Mouse (Mus musculus) T-cell, adult 2 months (primary cell): ENCODE data around the gene Cdk11b.
A peak's percentile ranks its signal among the peaks of the same experiment; 100 is the strongest.

Experiments used
- DNase-seq: peaks from one replicate; pipeline ENCODE4 v3.0.0; 2022; ENCODE audit warnings: low spot score

The Cdk11b gene

DNA sequence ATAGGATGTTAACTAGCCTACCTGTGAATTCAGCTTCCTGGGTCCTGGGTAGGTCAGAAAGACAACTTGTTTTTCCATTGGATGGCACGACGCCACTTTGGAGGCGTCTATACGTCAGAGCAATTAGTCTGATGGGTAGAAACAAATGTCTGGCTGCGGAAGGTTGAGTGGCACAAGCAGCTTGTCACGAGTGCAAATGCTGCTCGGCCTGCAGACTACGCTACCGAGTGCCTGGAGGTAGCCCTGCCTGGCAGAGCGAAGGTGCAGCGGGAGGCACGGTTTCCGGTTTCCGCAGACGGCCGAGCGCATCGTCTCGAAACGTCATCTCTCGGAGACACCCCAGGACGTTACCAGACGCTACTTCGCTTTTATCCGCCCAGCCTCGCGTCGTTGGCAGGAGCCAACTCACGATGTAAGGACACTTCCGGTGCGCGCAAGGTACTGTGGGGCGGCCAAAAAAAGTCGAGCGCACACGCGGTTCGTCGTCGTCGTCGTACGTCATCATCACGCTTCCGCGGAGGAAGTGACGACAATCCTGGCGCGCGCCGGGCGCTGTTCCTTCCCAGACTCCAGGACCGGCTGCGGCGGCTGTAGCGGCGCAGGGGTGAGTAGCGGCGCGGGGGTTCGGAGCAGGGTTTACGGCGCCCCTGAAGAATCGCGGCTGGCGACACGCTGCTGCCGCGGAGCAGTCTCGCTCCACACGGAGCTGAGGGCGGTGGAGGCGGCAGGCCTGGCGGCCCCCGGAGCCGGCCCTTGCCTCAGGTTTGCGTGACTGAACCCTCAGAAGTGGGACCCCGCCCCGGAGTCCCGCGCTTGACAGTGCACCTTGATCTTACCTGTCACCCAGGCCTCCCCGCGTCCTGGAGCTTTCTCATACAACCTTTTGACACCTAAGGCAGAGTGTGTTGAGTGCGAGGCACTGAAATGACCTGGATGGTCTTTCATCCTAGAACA, at the start of gene Cdk11b:
Cdk11b (plus strand) TSS at position 517 of the 954 bp plus-strand sequence.
- DNase-seq = peak; percentile 98

GRCm38 (mm10) chr4:155574931-155575330, 49.7 kb upstream of the Cdk11b start:
- no peak for DNase-seq

GRCm38 (mm10) chr4:155575521-155575920, 49.1 kb upstream of the Cdk11b start:
- no peak for DNase-seq

- DNase-seq = no peak
These were observed 47.5 kb upstream of the Cdk11b start for GRCm38 (mm10) chr4:155577132-155577531.

- DNase-seq = no peak
These were observed 46.9 kb upstream of the Cdk11b start for GRCm38 (mm10) chr4:155577741-155578140.

DNA sequence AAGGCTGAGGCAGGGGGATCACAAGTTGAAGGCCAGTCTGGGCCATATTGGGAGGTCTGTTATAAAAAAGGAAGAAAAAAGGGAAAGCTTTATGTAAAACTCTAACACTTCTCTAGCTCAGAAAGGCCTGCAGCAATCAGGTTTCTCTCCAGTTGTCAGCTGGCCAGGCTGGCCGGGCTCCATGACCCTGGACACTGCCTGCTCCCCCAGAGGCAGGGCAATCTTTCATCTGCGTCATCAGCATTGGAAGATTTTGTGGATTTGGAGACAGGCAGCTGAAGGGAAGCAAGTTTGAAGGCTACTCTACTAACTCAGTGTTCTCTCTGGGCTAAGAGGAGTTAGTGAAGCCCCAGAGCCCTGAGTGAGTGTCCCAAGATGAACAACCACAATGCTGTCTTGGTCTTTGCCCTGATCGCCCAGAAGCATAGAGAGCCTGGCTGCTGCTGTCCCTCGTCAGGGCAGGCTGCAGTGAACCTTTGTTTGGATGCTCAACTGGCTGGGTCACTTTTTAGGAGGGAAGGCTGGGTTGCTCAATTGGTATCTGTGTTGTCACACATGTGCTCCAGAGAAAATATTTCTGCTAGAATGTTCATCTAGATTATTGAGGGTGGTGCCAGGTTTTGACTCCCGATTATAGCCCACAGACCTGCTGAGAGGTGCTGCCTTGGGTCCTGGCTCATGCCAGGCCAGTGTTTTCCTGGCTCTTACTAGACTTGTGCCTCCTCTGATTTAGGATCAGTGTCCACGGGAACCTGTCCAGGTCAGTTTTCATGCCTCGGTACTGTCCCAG, 46.1 kb upstream of the Cdk11b start:
- no peak for DNase-seq

GRCm38 (mm10) chr4:155580420-155580819, 44.2 kb upstream of the Cdk11b start:
- peak; percentile 21 for DNase-seq

DNA sequence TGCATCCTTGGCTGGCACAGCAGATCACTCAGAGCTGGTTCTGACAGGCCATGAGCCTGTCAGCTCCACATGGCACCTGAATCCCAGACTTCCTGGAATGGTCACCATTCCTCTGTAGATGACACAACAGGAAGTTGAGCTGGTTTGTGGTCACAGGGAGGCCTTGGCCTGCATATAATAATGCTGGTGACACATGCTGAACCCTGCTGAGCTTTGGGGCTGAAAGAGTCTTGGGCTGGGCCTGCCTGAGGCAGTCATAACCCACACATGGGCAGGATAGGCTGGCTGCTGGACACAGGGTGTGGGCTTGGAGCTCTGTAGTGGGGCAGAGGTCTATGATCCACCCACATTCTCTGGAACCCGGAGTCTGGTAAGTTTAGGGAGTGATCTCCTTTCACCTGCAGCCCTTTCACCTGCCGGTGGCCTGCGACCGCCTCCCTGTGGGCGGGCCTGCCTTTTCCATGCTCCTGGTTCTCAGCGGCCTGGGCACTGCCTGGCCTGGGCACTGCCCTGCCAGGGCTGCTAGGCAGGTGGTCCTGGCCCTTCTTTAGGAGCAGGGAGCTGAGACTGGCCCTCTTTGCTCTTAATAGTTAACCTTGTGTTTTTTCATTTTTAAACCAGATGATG, 42.3 kb upstream of the Cdk11b start:
- no peak for DNase-seq

DNA sequence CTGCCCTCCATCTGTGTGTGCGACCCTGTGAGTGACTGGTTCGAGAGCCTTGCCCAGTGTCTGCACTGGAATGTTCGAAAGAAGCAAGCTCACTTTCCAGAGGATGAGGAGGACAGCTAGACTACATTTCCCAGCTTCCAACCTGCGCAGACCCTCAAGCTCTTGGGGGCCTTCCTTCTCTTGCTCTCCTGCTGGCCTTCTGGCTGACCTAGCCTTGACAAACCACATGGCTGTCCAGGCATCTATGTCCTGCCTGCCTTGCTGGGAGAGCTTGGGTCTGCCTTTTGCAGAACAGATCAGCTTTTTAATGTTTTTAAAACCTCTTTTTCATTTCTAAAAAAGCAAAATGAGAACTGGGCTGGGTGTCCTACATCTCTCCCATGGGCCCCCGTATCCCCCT, 35.3 kb upstream of the Cdk11b start:
- no peak for DNase-seq

GRCm38 (mm10) chr4:155591012-155591719, 33.5 kb upstream of the Cdk11b start:
- no peak for DNase-seq

DNA sequence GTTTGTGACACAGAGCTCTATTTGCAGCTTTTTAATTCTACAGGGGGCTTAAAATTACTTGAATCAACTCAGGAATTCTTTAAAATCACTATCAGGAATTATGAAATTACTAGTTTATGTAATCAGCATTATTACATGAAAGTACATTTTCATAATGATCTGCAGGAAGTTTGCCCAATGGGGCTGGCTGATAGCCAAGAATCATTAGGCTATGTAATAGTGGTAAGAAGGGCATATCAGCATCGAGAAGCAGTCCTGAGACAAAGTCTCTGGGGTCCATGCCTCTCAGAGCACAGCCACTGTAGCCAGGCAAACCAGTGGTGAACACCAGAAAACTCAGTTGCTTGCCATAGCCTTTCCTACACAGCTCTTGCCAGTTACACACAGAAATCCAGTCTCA, 30.9 kb upstream of the Cdk11b start:
- DNase-seq = no peak

DNA sequence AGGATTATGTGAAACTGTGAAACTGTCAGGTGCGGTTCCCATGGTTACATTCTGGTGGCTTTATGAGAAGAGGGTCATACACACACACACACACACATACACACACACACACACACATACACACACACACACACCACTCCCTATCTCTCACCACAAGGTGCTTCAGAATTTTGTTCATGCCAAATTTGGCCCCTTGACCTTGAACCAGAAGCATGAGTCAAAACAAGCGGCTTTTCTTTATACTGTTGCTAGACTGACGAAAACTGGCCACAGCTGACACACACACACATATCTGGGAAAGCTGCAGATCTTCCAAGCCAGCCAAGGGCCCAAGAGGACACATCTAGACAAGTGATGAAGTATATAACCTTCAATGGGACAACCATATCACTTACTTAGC, 28.9 kb upstream of the Cdk11b start:
- no peak for DNase-seq

DNA sequence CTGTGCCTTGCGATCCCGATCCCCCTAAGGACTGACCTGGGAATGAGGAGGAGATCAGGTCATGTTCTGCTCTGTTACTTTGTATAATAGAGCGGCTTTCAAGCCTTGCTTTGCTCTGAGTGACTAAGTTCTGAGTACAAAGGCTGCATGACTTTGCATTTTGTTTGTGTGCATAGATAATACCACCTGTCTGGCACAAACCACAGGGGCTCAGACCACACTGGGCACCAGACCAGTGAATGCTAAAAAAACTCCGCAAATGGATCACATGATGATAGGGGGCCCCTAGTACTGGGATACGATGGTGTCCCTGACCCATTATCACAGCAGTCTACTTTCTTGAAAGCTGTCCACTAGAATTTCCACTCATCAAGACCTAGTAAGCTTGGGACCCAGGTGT, 28.0 kb upstream of the Cdk11b start:
- no peak for DNase-seq

DNA sequence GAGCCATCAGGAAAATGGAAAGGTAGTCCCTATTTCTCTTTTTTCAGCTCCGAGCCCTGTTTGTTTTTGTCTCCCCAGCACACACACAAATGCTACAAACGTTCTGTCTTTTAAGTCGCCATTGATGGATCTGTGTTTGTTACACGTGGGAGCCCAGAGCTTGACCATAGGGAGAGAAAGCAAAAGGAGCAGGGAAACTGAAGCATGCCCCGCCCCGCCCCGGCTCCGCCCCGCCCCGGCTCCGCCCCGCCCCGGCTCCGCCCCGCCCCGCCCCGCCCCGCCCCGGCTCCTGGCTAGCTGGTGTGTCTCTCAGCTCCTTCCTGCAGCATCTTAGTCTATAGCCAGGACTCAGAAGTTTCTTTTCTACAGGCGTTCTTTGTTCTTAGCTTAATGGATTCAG, 26.1 kb upstream of the Cdk11b start:
- no peak for DNase-seq

DNA sequence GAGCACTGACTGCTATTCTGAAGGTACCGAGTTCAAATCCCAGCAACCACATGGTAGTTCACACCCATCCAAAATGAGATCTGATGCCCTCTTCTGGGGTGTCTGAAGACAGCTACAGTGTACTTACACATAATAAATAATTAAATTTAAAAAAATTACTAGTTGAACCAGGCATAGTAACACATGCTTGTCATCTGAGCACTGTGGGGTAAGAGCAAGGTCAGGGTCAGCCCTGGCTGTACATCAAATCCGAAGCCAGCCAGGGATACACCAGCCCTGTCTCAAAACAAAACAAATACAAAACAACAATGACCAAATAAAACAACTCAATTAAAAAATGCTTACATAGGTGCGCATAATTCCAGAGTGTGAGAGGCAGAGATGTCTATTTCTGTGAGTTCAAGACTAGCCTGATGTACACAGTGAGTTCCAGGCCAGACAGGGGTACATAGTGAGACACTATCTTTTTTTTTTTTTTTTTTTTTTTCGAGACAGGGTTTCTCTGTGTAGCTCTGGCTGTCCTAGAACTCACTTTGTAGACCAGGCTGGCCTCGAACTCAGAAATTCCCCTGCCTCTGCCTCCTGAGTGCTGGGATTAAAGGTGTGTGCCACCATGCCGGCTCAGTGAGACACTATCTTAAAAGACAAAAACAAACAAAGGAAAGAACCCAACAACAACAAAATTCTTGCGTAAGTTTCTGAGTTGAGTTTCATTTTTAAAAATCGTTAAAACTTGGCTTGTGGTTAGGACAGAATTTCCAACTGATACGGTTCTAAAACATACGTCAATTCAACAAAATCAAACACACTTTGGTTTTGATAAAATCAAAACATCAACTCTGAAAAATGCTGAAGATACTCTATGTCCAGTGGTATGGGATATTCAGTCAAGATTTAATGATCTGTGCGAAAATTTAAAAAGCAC, 24.5 kb upstream of the Cdk11b start:
- DNase-seq = peak; percentile 14

DNA sequence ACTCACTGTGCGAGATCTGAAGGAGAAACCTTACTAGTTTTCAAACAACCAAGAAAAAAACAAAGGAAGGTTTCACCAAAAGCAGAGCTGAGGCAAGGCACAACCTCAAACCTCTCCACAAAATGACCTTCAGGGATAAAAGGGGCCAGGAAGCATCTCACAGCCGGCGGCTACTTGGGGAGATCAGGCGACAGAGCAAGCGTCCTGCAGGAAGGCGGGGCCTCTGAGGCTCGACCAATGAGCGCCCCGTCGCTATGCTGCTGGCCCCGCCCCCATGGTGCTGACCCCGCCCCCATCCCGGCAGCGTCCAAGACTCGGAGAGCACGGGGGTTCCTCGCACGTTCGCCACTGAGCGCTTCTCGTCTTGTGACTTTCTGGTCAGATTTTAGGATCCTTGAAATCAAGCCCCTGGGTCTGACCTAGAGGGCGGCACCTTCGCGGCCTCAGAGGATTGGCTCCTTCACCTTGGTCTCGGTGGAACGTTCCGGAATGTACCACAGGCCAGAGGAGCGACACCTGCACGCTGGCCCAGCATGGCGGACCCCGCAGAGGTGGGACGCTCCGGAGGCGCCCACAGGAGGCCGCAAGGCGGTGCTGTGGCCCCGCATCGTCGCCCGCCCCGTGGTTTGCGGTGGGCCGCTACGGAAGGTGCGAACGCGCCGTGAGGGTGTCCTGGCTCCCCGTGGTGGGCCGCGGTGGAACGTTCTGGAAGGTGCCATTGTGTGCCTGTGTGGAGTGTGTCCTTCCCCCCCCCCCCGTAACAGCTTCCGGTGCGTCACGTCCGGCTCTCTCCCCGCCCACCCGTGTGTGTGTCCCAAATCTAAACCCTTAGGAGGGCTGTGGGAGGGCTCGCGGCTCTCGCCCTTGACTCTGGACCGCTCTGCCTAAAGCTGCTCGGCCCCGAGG, 23.3 kb upstream of the Cdk11b start, which contains the start of gene Slc35e2:
Slc35e2 (plus strand) TSS at position 326 of the 906 bp plus-strand sequence.
- DNase-seq = peak; percentile 89

DNA sequence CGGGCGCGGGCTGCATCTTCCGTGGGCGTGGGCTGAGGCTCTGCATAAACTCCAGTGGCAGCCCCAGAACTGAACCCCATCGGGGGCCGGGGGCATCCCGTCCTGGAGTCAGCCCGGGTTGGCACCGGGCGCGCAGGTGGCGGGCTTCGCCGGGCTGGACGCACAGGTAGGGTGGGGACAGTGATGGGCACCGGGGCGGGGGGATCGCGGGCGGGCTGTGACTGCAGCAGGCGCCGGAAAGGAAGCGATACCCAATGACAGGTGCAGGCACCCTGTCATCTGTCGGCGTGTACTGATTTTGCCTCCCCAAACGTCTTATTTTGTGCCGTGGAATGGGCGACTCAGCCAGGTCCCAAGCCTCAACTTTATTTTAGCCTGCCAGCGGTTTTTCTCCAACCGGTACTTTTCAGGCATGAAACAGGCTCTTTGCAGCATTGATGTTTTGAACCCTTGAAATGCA, 22.6 kb upstream of the Cdk11b start:
- DNase-seq = peak; percentile 49

- DNase-seq = no peak
These were observed 21.9 kb upstream of the Cdk11b start for GRCm38 (mm10) chr4:155602753-155603152.

DNA sequence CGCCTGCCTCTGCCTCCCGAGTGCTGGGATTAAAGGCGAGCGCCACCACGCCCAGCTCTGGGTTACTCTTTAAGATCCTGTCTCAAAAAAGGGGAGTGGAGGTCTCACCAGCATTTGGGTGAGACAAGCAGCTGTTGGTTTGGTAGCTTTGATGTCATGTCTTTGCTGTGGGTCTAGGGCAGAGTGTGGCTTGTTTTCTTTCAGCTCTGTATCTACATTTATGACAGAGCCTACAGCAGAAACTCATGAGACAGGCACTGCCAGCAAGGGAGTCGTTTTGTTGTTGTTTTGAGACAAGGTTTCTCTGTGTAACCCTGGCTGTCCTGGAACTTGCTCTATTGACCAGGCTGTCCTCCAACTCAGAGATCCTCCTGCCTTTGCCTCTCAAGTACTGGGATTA, 20.9 kb upstream of the Cdk11b start:
- DNase-seq = peak; percentile 18

- no peak for DNase-seq
These were observed 19.5 kb upstream of the Cdk11b start for GRCm38 (mm10) chr4:155605132-155605531.
